Mouse (Mus musculus) right cerebral cortex, adult 2 months (tissue): ENCODE measurements at regions not wholly inside any gene's neighbourhood (a gene's known extent, or its start where the extent isn't known, plus 50 kb on each side); places are given as distances from the start of the nearest gene placed in this dataset.
A peak's percentile ranks its signal among the peaks of the same experiment; 100 is the strongest.

Experiments used
- DNase-seq, 2 experiments: peaks; one replicate each; pipeline ENCODE4 v3.0.0; 2021 to 2022; ENCODE audit warnings: low spot score in 2 of 2

DNA sequence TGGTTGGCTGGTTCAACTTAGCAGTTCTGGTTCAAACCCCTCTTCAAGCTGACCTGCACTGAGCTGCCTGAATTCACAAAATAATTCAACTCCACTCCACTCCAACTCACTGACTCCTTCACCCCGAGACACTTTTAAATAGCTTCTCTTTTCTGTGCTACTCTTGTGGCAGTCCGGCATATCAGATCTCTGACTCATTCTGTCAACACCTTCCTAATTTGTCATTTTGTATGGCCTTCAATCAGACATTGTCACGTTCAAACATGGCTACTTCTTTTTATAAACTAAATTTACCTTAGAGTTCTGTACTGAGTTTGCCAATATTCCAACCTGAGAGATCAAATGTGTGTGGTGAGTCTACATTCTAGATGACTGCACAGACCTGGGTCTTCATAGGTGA is 579.1 kb downstream of the Slitrk1 start:
- DNase-seq: no peak

GRCm38 (mm10) chr14:108326425-108326824 is 587.5 kb downstream of the Slitrk1 start:
- no peak for DNase-seq

DNA sequence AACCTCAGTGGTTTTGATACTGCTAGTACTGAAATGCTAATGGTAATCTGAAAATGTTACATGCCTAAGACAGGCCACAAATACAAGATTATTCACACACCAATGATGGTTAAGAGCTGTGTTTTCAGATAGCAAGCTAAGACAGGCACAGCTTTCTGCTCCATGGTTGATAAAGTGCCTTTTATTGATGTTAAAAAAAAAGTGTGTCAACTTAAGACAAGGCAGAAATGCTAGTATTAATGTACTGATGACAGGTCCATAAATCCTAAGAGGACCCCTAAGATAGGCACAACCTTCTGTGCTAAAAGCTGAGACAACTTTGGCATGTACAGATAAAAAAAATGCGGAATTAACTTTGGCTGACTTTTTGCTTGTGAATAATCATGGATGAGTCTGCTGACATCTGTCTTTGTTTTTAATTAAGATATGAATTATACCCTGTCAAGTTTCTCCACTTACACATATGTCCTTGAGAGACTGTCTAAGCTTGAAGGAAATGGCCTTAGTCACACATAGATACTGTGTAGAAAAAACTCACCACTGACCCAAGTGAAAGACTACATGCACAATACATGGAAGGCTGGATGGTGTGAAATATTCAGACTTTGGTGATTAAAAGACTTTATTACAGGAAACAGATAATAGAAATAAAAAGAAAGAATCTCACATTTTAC is 590.5 kb downstream of the Slitrk1 start:
- no peak for DNase-seq

- DNase-seq: no peak
These were observed 606.3 kb downstream of the Slitrk1 start for GRCm38 (mm10) chr14:108307627-108308026.

DNA sequence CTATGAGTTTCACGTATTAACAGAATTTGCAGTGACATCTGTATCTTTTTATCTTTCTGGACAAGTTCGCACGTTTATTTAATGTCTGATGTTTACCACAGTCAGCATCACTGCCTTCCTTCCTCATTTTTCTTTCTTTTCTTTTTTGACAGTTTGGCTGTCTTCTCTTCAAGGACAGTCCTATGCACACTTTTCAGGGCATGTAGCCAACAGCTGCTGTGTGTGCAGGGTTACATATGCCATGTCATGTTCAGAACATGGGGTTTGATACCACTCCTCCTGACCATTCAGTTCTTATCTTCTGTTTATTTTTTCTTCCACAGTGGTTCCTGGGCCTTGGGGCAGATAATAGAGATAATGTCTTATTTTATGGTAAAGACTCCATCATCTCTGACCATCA is 634.3 kb downstream of the Slitrk1 start:
- no peak for DNase-seq

DNA sequence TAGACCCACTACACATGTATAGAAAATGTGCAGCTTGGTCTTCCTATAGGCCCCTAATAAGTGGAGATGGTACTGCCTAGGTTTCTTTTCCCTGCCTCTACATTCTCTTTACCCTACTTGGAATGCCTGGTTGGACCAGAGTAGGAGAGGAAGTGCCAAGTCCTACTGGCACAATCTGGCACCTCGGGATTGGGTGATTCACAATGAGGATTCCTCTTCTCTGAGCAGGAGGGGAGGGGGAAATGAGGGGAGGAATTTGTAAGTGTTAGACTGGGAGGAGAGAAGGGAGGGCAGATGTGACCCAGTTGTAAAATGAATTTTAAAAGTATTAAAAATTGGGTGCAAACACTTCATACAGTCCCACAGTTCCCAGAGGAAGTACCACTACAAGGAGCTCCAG is 652.9 kb downstream of the Slitrk1 start:
- DNase-seq: no peak

GRCm38 (mm10) chr14:108247365-108247764 is 666.6 kb downstream of the Slitrk1 start:
- peak; percentile 83 to 84 for DNase-seq

GRCm38 (mm10) chr14:108225483-108226124 is 688.4 kb downstream of the Slitrk1 start:
- DNase-seq: no peak

DNA sequence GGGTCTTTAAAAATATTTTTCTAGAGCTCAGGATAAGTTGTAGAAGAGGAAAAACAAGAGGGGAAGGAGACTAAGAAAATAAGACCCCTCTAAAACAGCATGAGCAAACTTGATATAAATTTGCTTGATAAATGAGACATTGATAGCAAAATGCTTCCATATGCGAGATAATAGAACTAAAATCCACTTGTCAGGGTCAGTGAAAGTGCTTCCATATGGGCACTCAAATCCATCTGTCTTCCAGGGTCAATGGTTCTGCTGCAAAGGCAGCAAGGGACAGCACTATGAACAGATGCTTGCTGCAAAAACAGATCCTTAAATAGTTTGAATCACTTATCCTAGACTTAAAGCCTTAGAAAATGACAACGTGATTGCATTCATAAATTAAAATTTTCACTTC is 704.7 kb downstream of the Slitrk1 start:
- DNase-seq: no peak

GRCm38 (mm10) chr14:108199133-108199532 is 714.8 kb downstream of the Slitrk1 start:
- no peak for DNase-seq

DNA sequence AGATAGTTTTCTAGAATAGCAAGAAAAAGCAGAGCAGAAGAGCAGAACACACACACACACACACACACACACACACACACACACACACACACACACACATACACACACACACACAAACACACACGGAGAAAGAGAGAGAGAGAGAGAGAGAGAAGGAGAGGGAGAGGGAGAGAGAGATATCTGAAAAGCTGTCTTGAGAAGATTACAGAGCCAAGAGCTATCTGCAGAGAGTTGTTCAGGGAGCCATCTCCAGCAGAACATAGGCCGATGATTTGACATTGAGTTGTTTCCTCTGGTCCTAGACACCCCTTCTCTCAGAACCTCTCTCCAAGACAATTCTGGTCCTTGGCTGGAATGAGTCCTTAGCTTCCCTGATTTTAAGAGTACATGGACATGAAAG is 733.0 kb downstream of the Slitrk1 start:
- DNase-seq: no peak

DNA sequence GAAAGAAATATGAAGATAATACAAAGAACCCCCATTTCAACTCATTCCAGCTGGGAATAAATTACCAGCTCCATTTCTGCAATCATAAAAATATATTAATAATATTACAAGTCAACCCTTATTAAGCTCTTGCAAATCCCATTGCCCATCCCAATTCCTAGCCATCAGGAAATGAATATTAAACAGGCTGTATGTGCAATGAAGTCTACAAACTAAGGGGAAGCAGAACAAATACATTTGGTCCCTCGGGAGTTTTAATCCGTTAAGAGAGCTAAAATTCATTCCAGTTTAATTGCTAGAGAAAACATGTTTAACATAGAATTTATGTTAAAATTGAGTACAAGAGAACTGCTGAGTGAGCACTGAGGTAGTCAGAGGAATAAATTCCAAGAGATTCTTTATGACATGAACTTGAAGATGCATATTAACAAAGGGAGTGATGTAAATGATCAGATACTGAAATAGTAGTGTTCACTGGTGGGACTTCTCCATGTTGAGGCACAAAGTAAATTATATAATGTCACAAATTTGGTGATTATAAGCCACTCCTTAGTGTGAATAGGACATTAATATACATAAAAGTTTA is 738.6 kb downstream of the Slitrk1 start:
- no peak for DNase-seq

DNA sequence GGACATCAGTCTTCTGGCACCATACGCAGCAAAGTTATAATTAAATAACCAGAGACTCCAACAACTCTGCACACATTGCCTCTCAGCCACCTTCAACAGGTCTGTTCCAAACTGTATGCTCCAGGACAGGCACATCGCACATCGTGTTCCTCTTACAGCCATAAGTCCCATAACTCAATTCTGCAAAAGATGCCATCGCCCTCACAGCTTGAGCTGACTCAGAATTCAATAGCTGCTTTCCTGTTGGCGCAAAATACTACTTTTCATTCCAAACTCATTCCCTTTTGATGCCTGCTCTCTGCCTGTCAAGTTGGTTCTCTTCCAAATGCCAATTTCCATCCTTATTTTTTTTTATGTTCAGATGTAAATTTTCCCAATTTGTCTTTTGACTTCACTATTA is 761.0 kb downstream of the Slitrk1 start:
- DNase-seq: peak in 1 of 2 experiments; percentile 8

GRCm38 (mm10) chr14:108123147-108123546 is 790.8 kb downstream of the Slitrk1 start:
- DNase-seq: no peak

DNA sequence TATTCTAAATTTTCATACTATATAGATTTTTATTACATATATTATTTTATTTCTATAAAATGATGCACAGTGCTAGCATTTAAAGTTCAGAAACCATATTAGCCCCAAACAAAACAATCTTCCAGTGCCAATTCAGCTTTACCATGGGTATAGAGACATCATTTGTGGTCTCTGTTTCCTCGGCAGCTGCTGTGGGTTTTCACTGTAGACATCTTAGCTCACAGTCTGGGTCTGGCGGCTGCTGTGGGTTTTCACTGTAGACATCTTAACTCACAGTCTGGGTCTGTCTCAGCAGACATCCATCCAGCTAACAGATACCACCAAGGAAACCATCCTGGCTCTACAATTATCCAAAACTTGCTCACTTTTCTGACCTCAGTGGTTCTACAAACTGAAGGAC is 808.9 kb downstream of the Slitrk1 start:
- DNase-seq: no peak

GRCm38 (mm10) chr14:108090965-108091364 is 823.0 kb downstream of the Slitrk1 start:
- no peak for DNase-seq

DNA sequence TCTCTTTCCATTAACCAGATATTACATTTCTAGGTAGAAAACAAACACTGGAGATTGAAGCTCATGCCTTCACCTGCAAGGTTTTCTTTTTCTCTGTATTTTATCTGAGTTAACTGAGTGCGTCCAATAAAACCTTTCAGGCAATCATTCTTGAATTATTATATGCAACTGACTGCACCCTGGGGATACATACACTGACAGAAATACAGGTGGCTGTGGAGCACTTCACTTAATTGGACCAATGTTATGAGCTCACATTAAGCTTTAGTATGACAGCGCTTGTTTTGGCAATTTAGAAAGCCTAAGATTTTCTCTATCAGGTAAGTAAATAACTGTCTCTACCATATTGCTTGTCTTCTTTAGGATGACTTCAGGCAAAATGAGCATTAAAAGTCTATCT is 864.0 kb downstream of the Slitrk1 start:
- no peak for DNase-seq

DNA sequence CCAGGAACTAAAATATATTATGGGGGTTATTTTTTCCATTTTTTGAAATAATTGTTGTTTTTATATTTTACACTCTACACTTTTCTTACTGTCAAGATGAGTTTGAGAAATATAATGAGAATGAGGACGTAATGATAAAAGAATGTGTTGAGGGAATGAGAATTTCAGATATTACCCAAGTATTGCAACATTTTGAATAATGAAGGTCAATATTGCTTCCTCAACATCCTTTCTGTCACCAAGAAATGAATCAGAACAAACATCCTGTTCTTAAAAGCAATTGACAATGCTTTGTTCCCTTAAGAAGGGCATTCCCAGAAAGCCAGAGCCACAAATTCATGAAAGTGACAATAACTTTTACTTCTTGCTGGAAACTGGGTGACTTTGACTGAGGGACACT is 878.0 kb downstream of the Slitrk1 start:
- DNase-seq: no peak

DNA sequence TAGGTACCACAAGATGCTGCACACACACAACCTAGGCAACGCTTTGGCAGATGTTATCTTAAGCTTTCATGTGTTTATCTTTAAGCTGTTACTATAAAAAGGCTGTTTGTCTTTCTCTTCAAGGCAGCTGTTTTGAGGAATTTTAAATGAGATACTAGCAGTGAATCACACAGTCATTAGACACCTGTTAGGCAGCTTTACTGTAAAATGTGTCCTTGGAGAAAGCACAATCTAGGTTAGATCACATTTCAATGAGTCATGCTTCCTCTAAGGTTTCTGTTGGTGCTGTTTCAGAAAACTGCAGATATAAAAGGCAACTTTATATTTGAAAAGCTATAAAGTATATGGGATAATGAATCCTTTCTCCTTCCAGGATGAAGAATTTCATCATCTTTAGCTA is 879.8 kb downstream of the Slitrk1 start:
- no peak for DNase-seq

GRCm38 (mm10) chr14:108022551-108022950 is 891.4 kb downstream of the Slitrk1 start:
- DNase-seq: no peak

DNA sequence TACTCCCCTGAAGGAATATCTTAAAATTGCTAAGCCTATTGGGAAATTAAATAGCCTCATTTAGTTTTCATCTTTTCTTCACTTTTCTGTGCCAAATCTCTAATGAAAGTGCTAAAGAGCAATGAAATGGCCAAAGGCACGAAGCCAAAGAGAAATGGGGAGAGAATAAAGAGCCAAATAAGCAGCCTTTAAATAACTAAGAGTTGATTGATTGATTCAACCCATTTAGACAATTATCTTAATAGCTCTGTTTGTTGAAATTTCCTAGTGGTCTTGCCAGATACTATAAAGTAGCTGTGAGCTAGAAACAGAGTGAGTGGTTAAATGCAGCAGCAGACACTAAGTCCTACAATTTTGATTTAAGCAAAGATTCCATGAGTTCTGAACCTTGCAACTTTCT is 891.9 kb downstream of the Slitrk1 start:
- DNase-seq: no peak

DNA sequence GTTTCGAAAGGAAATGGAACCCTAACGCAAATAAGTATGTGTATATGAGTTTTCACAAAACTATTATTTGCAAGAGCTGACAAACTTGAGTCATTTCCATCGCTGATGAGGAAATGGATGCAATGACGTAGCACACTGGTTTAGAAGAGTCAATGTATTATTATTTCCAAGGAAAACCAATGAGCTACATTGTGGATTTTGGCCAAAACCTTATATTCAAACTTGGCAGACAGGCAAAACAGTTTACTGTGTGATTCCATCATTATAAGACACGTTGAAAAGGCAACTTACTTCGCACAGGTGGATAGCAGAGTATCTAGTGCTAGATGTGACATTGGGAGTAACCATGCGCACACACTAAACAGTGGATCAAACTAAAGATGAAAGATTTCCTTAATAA is 892.6 kb downstream of the Slitrk1 start:
- DNase-seq: no peak

DNA sequence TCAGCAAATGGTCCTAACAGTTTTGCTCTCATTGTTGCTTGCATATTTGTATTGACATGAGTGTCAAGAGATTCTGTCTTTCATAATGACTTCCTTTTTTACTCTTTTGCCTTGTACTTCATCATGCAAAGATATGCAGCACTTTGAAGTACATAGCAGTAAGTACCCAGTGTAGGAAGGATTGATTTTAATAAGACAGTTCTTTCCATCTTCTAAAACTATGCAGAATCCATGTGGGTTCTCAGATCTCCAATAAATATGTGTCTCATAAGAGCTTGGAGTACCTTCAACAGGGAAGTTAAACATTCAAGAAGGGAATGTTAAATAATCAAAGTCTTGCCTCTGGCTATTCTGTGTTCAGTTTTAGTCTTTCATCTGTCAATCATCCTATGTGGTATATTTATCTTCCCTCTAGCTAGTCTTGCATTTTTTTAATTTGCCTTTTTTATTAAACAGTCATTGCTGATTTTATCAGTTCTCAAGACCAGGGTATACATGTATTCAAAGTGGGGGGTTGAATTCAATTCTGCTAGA is 926.1 kb downstream of the Slitrk1 start:
- DNase-seq: no peak
